ENCODE assay signal across 8 mouse cellular contexts in the genomic region with DNA sequence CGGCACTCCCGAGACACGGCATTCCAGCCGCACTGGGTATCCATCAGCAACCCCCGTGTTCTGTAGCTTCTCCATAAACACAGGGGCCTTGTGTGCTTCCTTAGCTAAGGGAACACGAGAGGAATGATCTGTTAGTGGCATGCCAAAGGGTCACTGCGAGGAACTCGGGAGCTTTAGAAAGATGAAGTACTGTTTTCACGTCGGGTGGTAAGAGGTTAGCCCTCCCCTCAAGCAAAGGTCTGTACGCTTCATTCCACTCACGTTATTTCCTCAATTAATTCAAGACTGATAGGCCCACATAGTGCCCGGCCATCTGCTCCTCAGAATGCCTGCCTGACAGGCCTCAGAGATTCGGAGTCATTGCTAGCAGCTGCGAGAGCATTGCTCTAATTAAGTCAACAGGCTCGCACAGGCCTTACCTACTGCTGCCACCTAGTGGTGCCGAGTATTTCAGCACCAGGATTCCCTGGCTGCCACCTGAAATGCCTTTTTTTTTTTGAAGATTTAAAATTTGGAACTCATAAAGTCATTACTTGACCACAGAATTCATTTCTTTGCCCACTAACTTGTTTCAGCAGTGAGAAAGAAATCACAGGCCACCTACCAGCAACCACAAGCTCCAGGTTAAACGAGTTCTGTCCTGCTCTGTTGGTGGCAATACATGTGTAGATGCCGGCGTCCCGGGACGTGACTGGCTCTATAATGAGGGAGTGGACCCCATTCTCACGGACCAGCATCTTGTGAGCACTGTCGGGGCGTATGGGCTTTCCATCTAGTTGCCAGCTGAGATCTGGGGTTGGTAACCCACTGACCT. TPM values are rescaled to one million over a fixed set of nuclear protein-coding genes. Genes with fewer than 3 reads are reported as not detected.
DNase-seq lines count a peak whose midpoint lies in the region; ATAC-seq lines count a peak whose summit lies in the region.

No protein-coding gene starts in this region.

- no peaks in the 10 kb centered on the region for H3K4me1 ChIP-seq in kidney, embryonic 14.5 days (ENCODE audit: control insufficient read depth, insufficient read depth, low read length)
- H3K4me1 ChIP-seq in limb, embryonic 12.5 days (replicated peaks): no peaks in the 10 kb centered on the region
- no peaks in the 10 kb centered on the region for H3K4me1 ChIP-seq in stomach, embryonic 16.5 days (ENCODE audit: control insufficient read depth, insufficient read depth, low read length)

- no peak overlapping the region for H3K9ac ChIP-seq in kidney, embryonic 14.5 days (ENCODE audit: low read depth, low read length)
- no peak overlapping the region for H3K9ac ChIP-seq in limb, embryonic 12.5 days (replicated peaks)
- H3K9ac ChIP-seq in stomach, embryonic 16.5 days (ENCODE audit: low read length): no peak overlapping the region

- peaks cover 12% of the 10 kb centered on the region; the same call in 1 of the 2 replicates for H3K36me3 ChIP-seq in kidney, embryonic 14.5 days (ENCODE audit: control insufficient read depth, insufficient read depth, low read length)
- H3K36me3 ChIP-seq in limb, embryonic 12.5 days: peaks cover 88% of the 10 kb centered on the region
- H3K36me3 ChIP-seq in stomach, embryonic 16.5 days (ENCODE audit: control insufficient read depth, insufficient read depth, low read length): peaks cover 10% of the 10 kb centered on the region

- DNase-seq in 416B (ENCODE audit: low read depth): peak; percentile 77
- DNase-seq in adrenal gland, postnatal 10 days: peak; percentile 88
- peak; percentile 77 for DNase-seq in embryo, embryonic 9.5 days (ENCODE audit: extremely low spot score)
- DNase-seq in natural killer cell, adult 2 months (ENCODE audit: low spot score in 2 of 2): peak; percentile 49 to 63

- H3K4me3 ChIP-seq in kidney, embryonic 14.5 days (ENCODE audit: low read length): no peak overlapping the region
- H3K4me3 ChIP-seq in limb, embryonic 12.5 days (replicated peaks): no peak overlapping the region
- H3K4me3 ChIP-seq in stomach, embryonic 16.5 days (replicated peaks; ENCODE audit: low read length): no peak overlapping the region

- peak; percentile 69 for ATAC-seq in granulocyte monocyte progenitor cell, adult 5-6 weeks (replicated peaks; ENCODE audit: poor library complexity, severe bottlenecking)
- peak; percentile 78; the same call in 1 of the 2 replicates for ATAC-seq in kidney, embryonic 14.5 days (ENCODE audit: low FRiP score, low TSS enrichment)
- 0 out of 2 replicates have a peak, but pooled peaks have one; percentile 45 for ATAC-seq in limb, embryonic 12.5 days (ENCODE audit: insufficient number of reproducible peaks, insufficient read depth, low FRiP score, low TSS enrichment, low read depth)
- ATAC-seq in stomach, embryonic 16.5 days (ENCODE audit: insufficient read depth, low FRiP score): peak; percentile 66; the same call in 1 of the 2 replicates

- H3K4me2 ChIP-seq in kidney, embryonic 14.5 days (replicated peaks; ENCODE audit: low read depth, low read length): no peak overlapping the region
- H3K4me2 ChIP-seq in limb, embryonic 12.5 days: no peak overlapping the region
- H3K4me2 ChIP-seq in stomach, embryonic 16.5 days (ENCODE audit: low read depth, low read length): no peak overlapping the region

- WGBS in kidney, embryonic 14.5 days: 48% methylated on average over 25 of the region's 25 CpGs
- WGBS in limb, embryonic 12.5 days: 52% methylated on average over 25 of the region's 25 CpGs
- 50% methylated on average over 25 of the region's 25 CpGs for WGBS in stomach, embryonic 16.5 days

- H3K9me3 ChIP-seq in kidney, embryonic 14.5 days (ENCODE audit: control insufficient read depth, low read length): no peaks in the 10 kb centered on the region
- no peaks in the 10 kb centered on the region for H3K9me3 ChIP-seq in limb, embryonic 12.5 days
- H3K9me3 ChIP-seq in stomach, embryonic 16.5 days (replicated peaks; ENCODE audit: control insufficient read depth, low read length): no peaks in the 10 kb centered on the region

- no peaks in the 10 kb centered on the region for H3K27me3 ChIP-seq in kidney, embryonic 14.5 days (ENCODE audit: control insufficient read depth, insufficient read depth, low read length)
- H3K27me3 ChIP-seq in limb, embryonic 12.5 days: no peaks in the 10 kb centered on the region
- H3K27me3 ChIP-seq in stomach, embryonic 16.5 days (ENCODE audit: control insufficient read depth, insufficient read depth, low read length): no peaks in the 10 kb centered on the region

- no peak overlapping the region for H3K27ac ChIP-seq in kidney, embryonic 14.5 days (ENCODE audit: low read depth, low read length)
- no peak overlapping the region for H3K27ac ChIP-seq in limb, embryonic 12.5 days
- no peak overlapping the region for H3K27ac ChIP-seq in stomach, embryonic 16.5 days (ENCODE audit: low read length)

RNA-seq across cellular contexts. Expression of a gene that starts 28.6 kb away (rescaled TPM):
- total RNA-seq in adrenal gland, postnatal 10 days (2021): 10 to 100 TPM; 88.9 to 98.2 TPM
- 17.5 and 31.4 TPM in 2 replicates for total RNA-seq in granulocyte monocyte progenitor cell, adult 5-6 weeks (2014; fragmentation: Nextera tagmentation)
- 42.6 and 78.3 TPM in 2 replicates for total RNA-seq in granulocyte monocyte progenitor cell, adult 5-6 weeks (2017)
- 30.6 and 40.2 TPM in 2 replicates for polyA plus RNA-seq in kidney, embryonic 14.5 days (2014; fragmentation: Nextera tagmentation; extraction: Ambion mirVana)
- 27.0 and 29.2 TPM in 2 replicates for polyA plus RNA-seq in limb, embryonic 12.5 days (2016; fragmentation: Nextera tagmentation; extraction: Ambion mirVana)
- 30.8 and 31.9 TPM in 2 replicates for polyA plus RNA-seq in stomach, embryonic 16.5 days (2015; fragmentation: Nextera tagmentation; extraction: Ambion mirVana)
